Comparison of ENCODE assay signal across 10 mouse cellular contexts in the genomic region with DNA sequence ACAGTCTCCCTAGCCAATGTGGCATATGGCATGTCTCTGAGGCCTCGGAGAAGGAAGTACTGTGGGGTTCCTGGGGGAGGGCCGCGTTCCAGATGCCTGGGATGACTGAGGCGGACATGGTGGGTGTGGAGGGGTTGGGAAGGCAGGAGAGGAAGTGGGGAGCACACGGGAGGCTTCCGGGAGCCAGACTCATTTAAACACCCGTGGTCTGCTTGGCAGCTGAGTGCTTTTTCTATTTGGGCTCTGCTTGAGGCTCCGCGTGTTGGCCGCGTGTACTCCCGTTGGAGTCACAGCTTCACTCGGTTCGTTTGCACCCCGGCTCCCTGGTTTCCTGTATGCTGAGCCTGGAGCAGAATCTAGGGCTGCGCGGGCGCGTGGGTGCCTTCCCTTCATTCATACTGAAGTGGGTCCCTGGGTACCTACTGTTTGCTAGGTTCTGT. TPM values are rescaled to one million over a fixed set of nuclear protein-coding genes. Genes with fewer than 3 reads are reported as not detected.
DNase-seq lines count a peak whose midpoint lies in the region; ATAC-seq and TF ChIP-seq lines count a peak whose summit lies in the region.
"Had no signal": no experiment of that assay in that cellular context is flagged by ENCODE, and none has a peak within 500 bp of the region (broad histone marks: within the 10 kb centered on the region; RNA-seq: fewer than 3 reads in every experiment).

No protein-coding gene starts in this region.

- WGBS in kidney, adult 2 months = 51% methylated on average over 19 of the region's 19 CpGs
- 59% methylated on average over 19 of the region's 19 CpGs for WGBS in hindbrain, embryonic 14.5 days

- no peaks in the 10 kb centered on the region; the same call in 1 of the 2 replicates for H3K4me1 ChIP-seq in kidney, adult 2 months (ENCODE audit: control insufficient read depth, insufficient read depth, low read length)
- H3K4me1 ChIP-seq in E14TG2a.4 (replicated peaks; ENCODE audit: low read depth, low read length) = peaks cover 68% of the 10 kb centered on the region
- peaks cover 48% of the 10 kb centered on the region for H3K4me1 ChIP-seq in hindbrain, embryonic 14.5 days (replicated peaks; ENCODE audit: control insufficient read depth, insufficient read depth, low read length)

- TF ChIP-seq POLR2A in kidney, adult 2 months (IDR thresholded peaks at IDR 0.05; ENCODE audit: low read depth, low read length) = no peak

- H3K27ac ChIP-seq in kidney, adult 2 months (ENCODE audit: insufficient read depth, low read depth, low read length) = no peak overlapping the region
- 0 out of 2 replicates have a peak overlapping the region, but pooled peaks have one; percentile 11 for H3K27ac ChIP-seq in hindbrain, embryonic 14.5 days
- H3K27ac ChIP-seq: hindbrain, embryonic 15.5 days; liver, embryonic 13.5 days had no signal

- peak; percentile 12 for DNase-seq in kidney, adult 2 months
- no peak for DNase-seq in kidney, postnatal 25 days
- peak; percentile 69 to 71 for DNase-seq in cerebellum, postnatal 25 days
- DNase-seq in hindbrain, embryonic 14.5 days (ENCODE audit: low spot score) = no peak
- DNase-seq in urinary bladder, postnatal 10 days (ENCODE audit: low spot score) = no peak
- DNase-seq in testis, postnatal 14 days (ENCODE audit: low spot score) = no peak
- no peak for DNase-seq in layer of hippocampus, postnatal 25 days (ENCODE audit: extremely low spot score in 1 of 2, low spot score in 1 of 2)
- DNase-seq: liver, embryonic 13.5 days had no signal

- no peak for ATAC-seq in hindbrain, embryonic 14.5 days (ENCODE audit: low FRiP score)

- H3K9me3 ChIP-seq in E14TG2a.4 (ENCODE audit: low read length) = no peaks in the 10 kb centered on the region
- no peaks in the 10 kb centered on the region for H3K9me3 ChIP-seq in hindbrain, embryonic 14.5 days (ENCODE audit: control insufficient read depth, low read length)
- H3K9me3 ChIP-seq: hindbrain, embryonic 15.5 days; liver, embryonic 13.5 days had no signal

- TF ChIP-seq CTCF in kidney, adult 2 months (conservative IDR thresholded peaks at IDR 0.05; ENCODE audit: insufficient read depth, insufficient read length, low read depth, low read length) = no peak
- TF ChIP-seq CTCF in E14TG2a.4 (conservative IDR thresholded peaks at IDR 0.05; ENCODE audit: low read length) = no peak

- no peak overlapping the region for H3K9ac ChIP-seq in hindbrain, embryonic 14.5 days
- H3K9ac ChIP-seq: hindbrain, embryonic 15.5 days; liver, embryonic 13.5 days had no signal

- H3K4me2 ChIP-seq in hindbrain, embryonic 14.5 days (replicated peaks) = no peak overlapping the region
- H3K4me2 ChIP-seq: hindbrain, embryonic 15.5 days; liver, embryonic 13.5 days had no signal

- no peaks in the 10 kb centered on the region for H3K36me3 ChIP-seq in kidney, adult 2 months (ENCODE audit: control insufficient read depth, insufficient read depth, low read length)
- H3K36me3 ChIP-seq in E14TG2a.4 (ENCODE audit: insufficient read depth, low read length) = no peaks in the 10 kb centered on the region
- no peaks in the 10 kb centered on the region for H3K36me3 ChIP-seq in hindbrain, embryonic 14.5 days (replicated peaks; ENCODE audit: control insufficient read depth, insufficient read depth)
- H3K36me3 ChIP-seq: hindbrain, embryonic 15.5 days; liver, embryonic 13.5 days had no signal

- no peak overlapping the region for H3K4me3 ChIP-seq in kidney, adult 2 months (ENCODE audit: insufficient read depth, low read depth, low read length)
- peak overlapping the region; percentile 55 for H3K4me3 ChIP-seq in E14TG2a.4 (replicated peaks; ENCODE audit: low read length)
- no peak overlapping the region for H3K4me3 ChIP-seq in hindbrain, embryonic 14.5 days (replicated peaks; ENCODE audit: low read length)
- H3K4me3 ChIP-seq: hindbrain, embryonic 15.5 days; liver, embryonic 13.5 days had no signal

- no peaks in the 10 kb centered on the region for H3K27me3 ChIP-seq in kidney, adult 2 months (replicated peaks; ENCODE audit: control insufficient read depth, insufficient read depth, low read length)
- peaks cover 75% of the 10 kb centered on the region for H3K27me3 ChIP-seq in E14TG2a.4 (ENCODE audit: insufficient read depth, low read length)
- H3K27me3 ChIP-seq in hindbrain, embryonic 14.5 days (ENCODE audit: control insufficient read depth, insufficient read depth, low read length) = no peaks in the 10 kb centered on the region
- H3K27me3 ChIP-seq: hindbrain, embryonic 15.5 days had no signal

RNA-seq across cellular contexts. Expression of a gene that starts 40.3 kb away (rescaled TPM):
- polyA plus RNA-seq in kidney, adult 2 months (2012; rRNA removed) = 14.8 and 15.6 TPM in 2 replicates
- polyA plus RNA-seq in hindbrain, embryonic 14.5 days (2014; fragmentation: Nextera tagmentation; extraction: Ambion mirVana) = 18.8 and 23.9 TPM in 2 replicates
- 100 to 1,000 TPM; 121 to 145 TPM for total RNA-seq in layer of hippocampus, postnatal 25 days (2021)

Comparison
In these comparisons a context has a peak if more than half of its experiments do, and no peak if none do; other contexts are left out.
1. DNase-seq: peak in kidney, adult 2 months (single experiment) and cerebellum, postnatal 25 days (2 of 2); none in kidney, postnatal 25 days (0 of 2), hindbrain, embryonic 14.5 days (single experiment), urinary bladder, postnatal 10 days (single experiment), testis, postnatal 14 days (single experiment) and layer of hippocampus, postnatal 25 days (0 of 2).